Mouse (Mus musculus): ENCODE measurements at regions not wholly inside any gene's neighbourhood (a gene's known extent, or its start where the extent isn't known, plus 50 kb on each side); places are given as distances from the start of the nearest gene placed in this dataset.

GRCm38 (mm10) chr9:41457003-41457402 is 295.5 kb upstream of the Ubash3b start:
- H3K9me3 ChIP-seq (ENCODE audit: control insufficient read depth, low read length) = no peaks in the 10 kb centered on the region
- no peak overlapping the region for H3K4me3 ChIP-seq (replicated peaks)
- no peak for TF ChIP-seq TAL1 (IDR thresholded peaks at IDR 0.05; ENCODE audit: low read length)
- no peak for TF ChIP-seq GATA1 (IDR thresholded peaks at IDR 0.05; ENCODE audit: low read length)
- H3K4me1 ChIP-seq (ENCODE audit: control insufficient read depth) = no peaks in the 10 kb centered on the region
- no peaks in the 10 kb centered on the region for H3K27me3 ChIP-seq (ENCODE audit: control insufficient read depth)
- H3K36me3 ChIP-seq (ENCODE audit: control insufficient read depth) = no peaks in the 10 kb centered on the region

DNA sequence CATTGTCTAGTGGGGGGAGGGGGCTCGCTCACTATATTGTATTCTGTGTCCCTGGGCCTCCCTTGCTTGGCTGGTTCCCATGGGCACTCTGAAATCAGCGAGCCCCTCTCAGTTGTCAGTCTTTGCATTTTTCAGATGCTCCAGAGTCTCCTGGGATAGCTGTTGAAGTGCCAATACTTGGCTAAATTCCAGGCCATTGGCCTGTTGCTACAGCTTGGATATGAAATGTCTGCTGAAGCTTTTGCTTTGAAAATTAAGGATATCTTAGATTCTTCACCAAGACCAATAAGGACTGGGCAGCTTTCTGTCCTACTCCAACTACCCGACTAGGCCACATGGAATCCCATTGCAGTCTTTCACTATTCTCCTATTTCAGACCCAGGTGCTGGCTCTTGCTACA is 290.2 kb upstream of the Ubash3b start:
- H3K9me3 ChIP-seq (ENCODE audit: control insufficient read depth, low read length) = no peaks in the 10 kb centered on the region
- no peaks in the 10 kb centered on the region for H3K4me1 ChIP-seq (ENCODE audit: control insufficient read depth)
- TF ChIP-seq GATA1 (IDR thresholded peaks at IDR 0.05; ENCODE audit: low read length) = no peak
- TF ChIP-seq TAL1 (IDR thresholded peaks at IDR 0.05; ENCODE audit: low read length) = no peak
- H3K27me3 ChIP-seq (ENCODE audit: control insufficient read depth) = no peaks in the 10 kb centered on the region
- no peak overlapping the region for H3K4me3 ChIP-seq (replicated peaks)
- H3K36me3 ChIP-seq (ENCODE audit: control insufficient read depth) = no peaks in the 10 kb centered on the region

GRCm38 (mm10) chr9:41449233-41449632 is 287.7 kb upstream of the Ubash3b start:
- TF ChIP-seq TAL1 (IDR thresholded peaks at IDR 0.05; ENCODE audit: low read length) (no peak), GATA1 (IDR thresholded peaks at IDR 0.05; ENCODE audit: low read length) (no peak)
- H3K9me3 ChIP-seq (ENCODE audit: control insufficient read depth, low read length) = no peaks in the 10 kb centered on the region
- no peaks in the 10 kb centered on the region for H3K4me1 ChIP-seq (ENCODE audit: control insufficient read depth)
- H3K36me3 ChIP-seq (ENCODE audit: control insufficient read depth) = no peaks in the 10 kb centered on the region
- H3K27me3 ChIP-seq (ENCODE audit: control insufficient read depth) = no peaks in the 10 kb centered on the region
- H3K4me3 ChIP-seq (replicated peaks) = no peak overlapping the region

DNA sequence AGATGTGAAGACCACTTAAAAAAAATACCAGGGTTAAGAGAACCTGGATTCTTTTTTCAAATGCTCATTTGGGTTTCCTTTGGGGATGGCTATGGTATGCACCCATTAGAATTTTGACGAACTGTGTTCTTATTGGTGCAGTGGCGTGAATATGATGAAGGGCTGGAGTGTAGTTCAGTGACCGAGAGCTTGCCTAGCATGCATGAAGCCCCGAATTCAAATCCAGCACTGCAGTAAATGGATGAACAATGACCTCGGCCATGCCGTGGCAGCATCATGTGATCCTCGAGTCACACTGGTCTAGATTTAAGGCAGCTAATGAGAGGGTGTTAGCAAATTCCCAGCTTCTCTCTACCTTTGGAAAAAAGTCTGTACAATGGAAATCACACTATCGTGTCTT is 286.4 kb upstream of the Ubash3b start:
- Histone ChIP-seq H3K36me3 (ENCODE audit: control insufficient read depth) (no peaks in the 10 kb centered on the region), H3K27me3 (ENCODE audit: control insufficient read depth) (no peaks in the 10 kb centered on the region), H3K4me3 (replicated peaks) (no peak overlapping the region), H3K9me3 (ENCODE audit: control insufficient read depth, low read length) (no peaks in the 10 kb centered on the region), H3K4me1 (ENCODE audit: control insufficient read depth) (no peaks in the 10 kb centered on the region)
- TF ChIP-seq TAL1 (IDR thresholded peaks at IDR 0.05; ENCODE audit: low read length) = no peak
- no peak for TF ChIP-seq GATA1 (IDR thresholded peaks at IDR 0.05; ENCODE audit: low read length)

DNA sequence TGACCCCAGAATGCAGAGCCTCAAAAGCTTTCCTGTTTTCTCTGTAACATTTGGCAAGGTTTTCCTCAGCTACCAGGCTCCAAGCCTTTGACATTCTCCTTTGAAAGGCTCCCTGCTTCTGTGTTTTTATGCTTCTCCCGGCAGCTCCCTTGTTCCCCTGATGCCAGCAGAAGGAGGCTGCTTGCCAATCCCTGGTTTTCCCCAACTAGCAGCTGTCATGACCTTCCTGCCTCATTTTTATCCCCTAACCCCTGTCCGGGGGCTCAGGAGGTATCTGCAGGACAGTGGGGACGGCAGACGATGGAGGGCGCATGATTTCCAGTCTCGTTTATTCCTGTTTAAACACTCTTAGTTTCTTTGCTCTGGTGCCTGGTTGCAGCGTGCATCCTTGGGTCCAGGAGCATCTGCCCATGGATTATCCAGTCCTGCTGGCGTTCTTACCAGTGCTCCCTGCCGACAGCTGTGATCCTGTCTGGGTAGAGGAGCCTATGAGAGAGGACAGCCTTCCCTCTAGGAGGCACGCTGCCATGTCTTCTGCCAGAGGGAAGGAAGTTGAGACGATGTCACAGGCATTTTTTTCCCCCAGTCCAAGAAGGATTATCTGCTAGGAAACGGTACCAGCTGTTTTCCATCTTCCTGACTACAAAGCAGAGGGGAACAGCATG is 285.8 kb upstream of the Ubash3b start:
- TF ChIP-seq TAL1 (IDR thresholded peaks at IDR 0.05; ENCODE audit: low read length) (no peak), GATA1 (IDR thresholded peaks at IDR 0.05; ENCODE audit: low read length) (no peak)
- H3K27me3 ChIP-seq (ENCODE audit: control insufficient read depth) = no peaks in the 10 kb centered on the region
- H3K4me3 ChIP-seq (replicated peaks) = no peak overlapping the region
- no peaks in the 10 kb centered on the region for H3K36me3 ChIP-seq (ENCODE audit: control insufficient read depth)
- no peaks in the 10 kb centered on the region for H3K4me1 ChIP-seq (ENCODE audit: control insufficient read depth)
- no peaks in the 10 kb centered on the region for H3K9me3 ChIP-seq (ENCODE audit: control insufficient read depth, low read length)

DNA sequence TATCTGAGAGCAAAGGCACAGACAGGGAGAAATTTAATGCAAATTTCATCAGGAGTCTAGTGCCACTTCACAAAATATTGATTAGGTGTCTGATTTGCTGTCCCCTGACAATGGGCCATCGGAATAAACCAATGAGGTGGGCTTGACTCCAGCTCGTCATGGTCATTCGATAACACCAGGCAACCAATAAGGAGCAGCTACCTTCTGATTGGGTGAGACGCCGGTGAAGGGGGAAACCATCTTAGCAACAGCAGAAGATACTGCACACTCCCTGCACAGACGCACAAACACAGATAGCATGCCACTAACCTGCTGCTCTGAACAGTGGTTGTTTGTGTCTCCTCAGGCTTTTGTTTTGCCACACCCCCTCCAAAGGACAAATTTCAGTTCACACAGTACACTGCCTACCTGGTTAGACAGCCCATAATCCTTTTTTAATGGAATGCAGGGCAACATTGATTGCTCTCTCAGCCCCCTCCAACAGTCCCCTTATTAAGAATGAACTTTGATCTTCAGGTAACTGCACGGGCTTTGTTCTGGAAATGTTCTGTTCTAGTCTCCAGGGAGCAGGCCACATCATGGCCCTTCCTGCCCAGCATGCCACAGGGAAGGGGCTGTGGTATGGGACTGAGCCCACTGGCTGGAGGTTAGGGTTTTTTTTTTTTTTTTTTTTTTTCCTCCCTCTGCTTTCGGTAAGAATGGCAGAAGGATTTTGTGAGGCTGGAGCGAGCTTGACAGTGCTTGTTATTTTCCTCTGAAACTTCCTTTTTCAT is 285.1 kb upstream of the Ubash3b start:
- no peak for TF ChIP-seq GATA1 (IDR thresholded peaks at IDR 0.05; ENCODE audit: low read length)
- TF ChIP-seq TAL1 (IDR thresholded peaks at IDR 0.05; ENCODE audit: low read length) = no peak
- Histone ChIP-seq H3K27me3 (ENCODE audit: control insufficient read depth) (no peaks in the 10 kb centered on the region), H3K9me3 (ENCODE audit: control insufficient read depth, low read length) (no peaks in the 10 kb centered on the region), H3K36me3 (ENCODE audit: control insufficient read depth) (no peaks in the 10 kb centered on the region), H3K4me3 (replicated peaks) (no peak overlapping the region), H3K4me1 (ENCODE audit: control insufficient read depth) (no peaks in the 10 kb centered on the region)

- no peaks in the 10 kb centered on the region for H3K36me3 ChIP-seq (ENCODE audit: control insufficient read depth)
- no peaks in the 10 kb centered on the region for H3K27me3 ChIP-seq (ENCODE audit: control insufficient read depth)
- TF ChIP-seq GATA1 (IDR thresholded peaks at IDR 0.05; ENCODE audit: low read length) = no peak
- TF ChIP-seq TAL1 (IDR thresholded peaks at IDR 0.05; ENCODE audit: low read length) = no peak
- no peak overlapping the region for H3K4me3 ChIP-seq (replicated peaks)
- H3K9me3 ChIP-seq (ENCODE audit: control insufficient read depth, low read length) = no peaks in the 10 kb centered on the region
- no peaks in the 10 kb centered on the region for H3K4me1 ChIP-seq (ENCODE audit: control insufficient read depth)
Observed at GRCm38 (mm10) chr9:41442418-41442817, 280.9 kb upstream of the Ubash3b start.

- Histone ChIP-seq H3K36me3 (ENCODE audit: control insufficient read depth) (no peaks in the 10 kb centered on the region), H3K9me3 (ENCODE audit: control insufficient read depth, low read length) (no peaks in the 10 kb centered on the region), H3K27me3 (ENCODE audit: control insufficient read depth) (no peaks in the 10 kb centered on the region), H3K4me1 (ENCODE audit: control insufficient read depth) (no peaks in the 10 kb centered on the region), H3K4me3 (replicated peaks) (no peak overlapping the region)
- TF ChIP-seq TAL1 (IDR thresholded peaks at IDR 0.05; ENCODE audit: low read length) = no peak
- TF ChIP-seq GATA1 (IDR thresholded peaks at IDR 0.05; ENCODE audit: low read length) = no peak
Observed at GRCm38 (mm10) chr9:41439979-41440378, 278.5 kb upstream of the Ubash3b start.

DNA sequence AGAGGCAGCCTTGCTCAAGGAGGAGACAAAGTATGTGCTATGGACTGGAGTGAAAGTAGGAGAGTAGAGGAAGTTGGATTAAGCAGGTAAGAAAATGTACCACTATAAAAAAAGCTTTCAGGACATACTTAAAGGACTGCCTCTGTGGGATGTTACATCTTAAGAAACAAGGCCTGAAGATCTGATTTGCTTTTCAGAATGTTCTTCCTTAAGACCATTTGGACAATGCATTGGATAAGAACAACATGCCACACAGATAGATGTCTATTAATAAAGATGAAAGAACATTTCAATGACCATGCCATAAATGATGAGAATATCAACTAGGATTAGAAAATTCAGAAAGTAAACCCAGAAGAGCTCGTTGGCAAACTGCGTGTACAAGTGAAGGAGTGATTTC is 276.6 kb upstream of the Ubash3b start:
- no peaks in the 10 kb centered on the region for H3K27me3 ChIP-seq (ENCODE audit: control insufficient read depth)
- TF ChIP-seq GATA1 (IDR thresholded peaks at IDR 0.05; ENCODE audit: low read length) (no peak), TAL1 (IDR thresholded peaks at IDR 0.05; ENCODE audit: low read length) (no peak)
- H3K4me3 ChIP-seq (replicated peaks) = no peak overlapping the region
- H3K9me3 ChIP-seq (ENCODE audit: control insufficient read depth, low read length) = no peaks in the 10 kb centered on the region
- no peaks in the 10 kb centered on the region for H3K4me1 ChIP-seq (ENCODE audit: control insufficient read depth)
- no peaks in the 10 kb centered on the region for H3K36me3 ChIP-seq (ENCODE audit: control insufficient read depth)
